Mouse (Mus musculus): Measurements from ENCODE around the gene Ltb4r2.

The Ltb4r2 gene

DNA sequence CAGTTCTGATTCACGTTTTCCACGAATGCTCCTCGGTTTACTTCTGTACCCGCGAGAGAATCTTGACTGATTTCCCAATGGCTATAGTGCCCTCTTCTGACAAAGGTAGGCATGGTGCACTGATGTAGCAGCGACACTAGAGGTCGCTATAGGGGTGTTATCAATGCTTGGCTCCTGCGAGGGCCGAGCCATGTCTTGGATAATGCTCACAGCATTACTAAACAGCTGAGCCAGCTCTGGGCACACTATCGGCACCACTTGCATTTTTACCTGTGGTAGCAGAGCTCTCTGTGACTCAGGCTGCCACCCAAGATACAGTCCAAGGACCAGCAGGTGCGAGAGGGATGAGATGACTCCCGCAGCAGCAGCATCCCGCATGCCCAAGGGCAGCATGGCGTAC lies 20.1 kb downstream of the Ltb4r2 start:
- peak; percentile 88 for DNase-seq (ENCODE audit: low read depth, low spot score)

DNA sequence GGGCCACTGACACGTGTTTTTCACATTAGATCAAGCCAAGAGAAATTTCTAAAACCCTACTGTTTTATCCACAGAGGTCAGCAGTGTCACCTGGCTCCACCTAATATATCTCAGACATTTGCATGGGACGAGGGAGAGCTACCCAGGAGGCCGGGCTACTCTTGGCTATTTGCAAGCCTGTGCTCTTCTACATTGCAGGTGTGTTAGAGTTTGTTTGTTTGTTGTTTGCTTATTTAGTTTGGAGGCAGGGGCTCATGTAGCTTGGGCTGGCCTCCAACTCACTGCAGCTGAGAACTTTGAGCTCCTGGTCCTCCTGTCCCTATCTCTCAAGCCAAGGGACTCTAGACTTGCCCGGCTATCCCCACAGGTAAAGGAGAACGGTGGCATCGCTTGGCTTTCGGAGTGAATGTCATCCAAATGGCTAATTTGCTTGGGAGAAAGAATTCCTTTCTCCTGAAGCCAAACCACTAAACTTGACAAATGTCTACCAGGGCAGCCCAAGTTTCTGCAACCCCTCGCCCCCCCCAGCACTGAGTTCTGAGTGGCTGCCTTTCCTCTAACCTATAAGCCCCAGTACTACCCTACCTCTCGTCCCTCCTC lies 21.2 kb downstream of the Ltb4r2 start:
- DNase-seq (ENCODE audit: low read depth, low spot score), result no peak

DNA sequence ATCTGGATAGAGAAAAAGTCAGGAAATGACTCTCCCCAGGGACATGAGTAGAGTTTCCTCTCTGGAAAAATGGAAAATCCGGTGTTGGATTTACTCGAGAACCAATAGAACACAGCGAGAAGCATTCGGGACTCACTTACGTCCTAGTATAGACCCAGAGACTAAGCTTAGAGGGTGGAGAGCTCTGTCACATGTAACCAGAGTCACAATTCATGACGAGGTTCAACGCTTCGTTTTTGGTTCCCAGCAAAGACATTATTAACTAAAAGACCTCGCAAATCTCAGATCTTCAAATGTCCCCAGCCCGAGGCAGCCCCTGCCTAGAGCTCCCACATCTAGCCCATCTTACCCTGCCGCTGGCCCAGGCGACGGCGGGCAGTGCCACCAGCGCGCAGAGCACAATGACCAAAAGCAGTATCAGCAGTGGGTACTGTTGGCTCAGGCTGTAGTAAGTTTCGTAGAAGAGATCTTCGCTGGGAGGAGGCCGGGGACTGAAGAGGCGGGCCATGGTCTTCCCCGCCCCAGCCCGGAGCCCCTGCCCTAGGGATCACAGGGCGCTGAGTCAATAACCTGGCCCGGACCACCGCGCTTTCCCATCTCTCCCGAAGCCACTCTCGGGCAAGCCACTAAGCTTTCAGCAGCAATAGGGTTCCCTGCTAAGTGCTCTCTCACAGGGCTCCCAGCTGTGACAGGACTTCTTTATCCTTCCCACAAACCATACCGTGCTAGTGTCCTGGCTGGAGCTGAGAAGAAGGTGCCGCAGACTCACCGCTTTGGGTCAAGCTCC lies 22.1 kb downstream of the Ltb4r2 start:
- no peak for DNase-seq (ENCODE audit: low read depth, low spot score)

DNA sequence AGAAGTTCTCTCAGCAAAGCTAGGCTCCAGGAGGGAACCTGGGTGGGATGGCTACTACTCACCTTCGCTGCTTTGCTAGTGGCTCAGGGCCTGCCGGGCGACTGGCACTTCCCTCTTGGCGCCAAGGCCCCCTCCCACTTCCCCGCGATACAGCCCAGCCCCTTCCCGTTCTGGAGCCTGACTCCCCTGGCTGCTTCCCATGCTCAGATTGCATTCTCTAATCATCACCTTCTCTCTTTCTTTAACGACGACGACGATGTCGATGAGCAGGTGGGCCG lies 22.7 kb downstream of the Ltb4r2 start, which contains the start of gene Adcy4:
Gene Adcy4, minus strand, starts transcription at position 138 of the 278 bp plus-strand sequence.
- DNase-seq (ENCODE audit: low read depth, low spot score), result no peak

DNA sequence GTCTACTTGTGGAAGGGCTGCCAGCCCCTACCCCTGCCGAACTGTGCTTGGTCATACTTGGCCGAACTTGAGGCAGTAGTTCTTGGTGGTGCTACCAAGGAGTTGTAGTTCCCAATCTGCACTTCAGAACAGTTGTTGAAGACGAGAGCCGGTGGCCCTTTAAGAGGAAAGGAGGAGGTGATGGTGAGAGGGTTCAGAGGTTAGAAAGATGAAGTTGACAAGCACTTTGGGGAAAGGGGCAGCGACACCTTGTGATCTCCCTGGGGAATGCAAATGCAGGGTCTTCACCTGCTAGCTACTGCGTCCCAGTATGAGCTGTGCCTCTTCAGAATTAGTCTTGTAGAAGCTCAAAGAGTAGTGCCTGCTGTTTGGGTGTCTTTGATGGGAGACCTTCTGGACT lies 24.0 kb downstream of the Ltb4r2 start:
- peak; percentile 64 for DNase-seq (ENCODE audit: low read depth, low spot score)

DNA sequence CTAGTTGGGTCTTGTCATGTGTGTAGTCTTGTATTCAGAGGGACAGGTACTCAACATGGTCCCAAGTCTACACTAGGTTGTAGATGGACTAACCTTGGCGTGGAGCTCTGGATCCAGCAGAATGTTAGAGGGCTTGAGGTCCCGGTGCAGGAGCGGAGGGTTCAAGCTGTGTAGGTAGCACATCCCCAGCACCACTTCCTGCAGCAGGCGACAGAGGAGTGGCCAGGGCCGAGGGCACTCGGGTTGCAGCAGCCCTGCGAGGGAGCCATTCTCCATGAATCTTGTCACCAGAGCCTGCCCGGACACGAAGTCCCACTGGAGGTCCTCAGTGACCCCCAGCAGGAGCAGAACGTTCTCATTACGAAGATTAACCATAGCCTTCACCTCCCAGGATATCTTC lies 26.5 kb downstream of the Ltb4r2 start:
- no peak for DNase-seq (ENCODE audit: low read depth, low spot score)

DNA sequence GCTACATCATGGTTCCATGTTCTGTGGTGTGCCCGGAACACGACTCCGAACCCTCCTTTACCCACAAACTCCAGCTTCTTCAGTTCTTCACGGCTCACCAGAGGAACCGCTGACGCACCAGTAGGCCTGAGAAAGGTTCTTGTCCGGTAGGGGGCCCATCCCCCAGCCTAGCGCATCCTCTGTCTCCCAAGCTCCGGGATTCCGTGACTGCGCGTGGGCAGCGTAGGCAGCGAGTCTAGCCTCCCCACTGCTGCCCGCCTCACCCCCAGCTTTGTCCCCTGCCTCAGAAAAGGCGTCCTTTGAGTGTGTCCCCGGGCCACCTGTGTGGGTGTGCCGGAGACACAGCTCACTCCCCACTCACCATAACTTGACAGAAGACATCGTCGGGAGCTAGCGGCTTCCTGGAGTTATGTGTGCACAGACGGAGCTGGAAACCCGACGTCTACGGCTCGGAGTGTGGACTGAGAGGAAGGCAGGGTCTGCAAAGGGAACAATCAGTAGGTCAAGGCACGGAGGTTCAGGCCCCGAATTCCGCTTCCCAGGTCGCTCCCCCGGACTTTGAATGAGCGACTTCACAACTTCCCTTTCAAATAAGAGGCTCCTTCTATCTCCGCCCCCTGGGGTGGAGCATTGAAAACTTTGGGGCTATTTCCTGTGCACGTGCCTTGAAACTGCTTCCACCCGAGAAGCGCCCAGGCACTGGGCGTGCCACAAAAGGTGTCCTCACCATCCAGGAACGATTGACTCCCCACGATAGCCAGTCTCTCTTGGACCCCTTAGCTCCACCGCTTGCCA lies 27.2 kb downstream of the Ltb4r2 start, which contains the start of gene Ripk3:
Gene Ripk3, minus strand, starts transcription at position 610 of the 795 bp plus-strand sequence.
- peak; percentile 78 for DNase-seq (ENCODE audit: low read depth, low spot score)

DNA sequence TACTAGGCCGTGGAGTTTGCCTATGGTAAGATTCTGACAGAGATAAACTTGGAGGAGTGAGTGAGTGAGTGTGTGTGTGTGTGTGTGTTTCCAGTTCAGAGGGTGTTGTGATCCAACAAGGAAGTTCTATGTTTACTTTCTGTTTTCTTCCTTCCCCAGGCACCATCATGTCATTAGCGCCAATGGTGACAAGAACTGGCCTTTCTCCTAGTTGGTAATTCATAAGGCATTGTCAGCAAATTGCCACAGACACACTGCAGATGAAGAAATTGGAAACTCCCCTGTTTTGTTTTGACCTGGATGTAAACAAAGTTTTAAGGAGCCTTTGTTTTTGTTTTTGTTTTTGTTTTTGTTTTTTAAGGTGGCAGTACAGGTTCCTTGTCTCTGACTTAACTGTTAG lies 32.2 kb downstream of the Ltb4r2 start:
- no peak for DNase-seq (ENCODE audit: low read depth, low spot score)

DNA sequence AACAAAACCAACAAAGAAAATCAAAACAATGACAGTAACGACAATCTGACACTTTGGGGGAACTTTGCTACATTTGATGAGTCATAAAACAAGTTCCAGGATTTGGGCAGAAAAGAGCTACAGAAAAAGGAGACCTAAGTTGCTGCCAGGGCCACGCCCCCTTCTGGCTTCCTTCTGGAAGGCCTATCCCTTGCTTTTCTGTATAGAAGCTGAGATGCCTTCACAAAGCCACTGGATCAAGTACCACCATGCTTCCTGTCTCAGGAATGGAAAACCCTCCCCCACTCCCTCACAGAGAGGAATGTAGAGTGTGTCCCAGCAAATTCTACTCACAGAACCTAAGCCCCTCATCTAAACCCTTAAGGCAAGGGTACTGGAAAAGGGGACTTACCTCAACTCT lies 32.7 kb downstream of the Ltb4r2 start:
- no peak for DNase-seq (ENCODE audit: low read depth, low spot score)

DNA sequence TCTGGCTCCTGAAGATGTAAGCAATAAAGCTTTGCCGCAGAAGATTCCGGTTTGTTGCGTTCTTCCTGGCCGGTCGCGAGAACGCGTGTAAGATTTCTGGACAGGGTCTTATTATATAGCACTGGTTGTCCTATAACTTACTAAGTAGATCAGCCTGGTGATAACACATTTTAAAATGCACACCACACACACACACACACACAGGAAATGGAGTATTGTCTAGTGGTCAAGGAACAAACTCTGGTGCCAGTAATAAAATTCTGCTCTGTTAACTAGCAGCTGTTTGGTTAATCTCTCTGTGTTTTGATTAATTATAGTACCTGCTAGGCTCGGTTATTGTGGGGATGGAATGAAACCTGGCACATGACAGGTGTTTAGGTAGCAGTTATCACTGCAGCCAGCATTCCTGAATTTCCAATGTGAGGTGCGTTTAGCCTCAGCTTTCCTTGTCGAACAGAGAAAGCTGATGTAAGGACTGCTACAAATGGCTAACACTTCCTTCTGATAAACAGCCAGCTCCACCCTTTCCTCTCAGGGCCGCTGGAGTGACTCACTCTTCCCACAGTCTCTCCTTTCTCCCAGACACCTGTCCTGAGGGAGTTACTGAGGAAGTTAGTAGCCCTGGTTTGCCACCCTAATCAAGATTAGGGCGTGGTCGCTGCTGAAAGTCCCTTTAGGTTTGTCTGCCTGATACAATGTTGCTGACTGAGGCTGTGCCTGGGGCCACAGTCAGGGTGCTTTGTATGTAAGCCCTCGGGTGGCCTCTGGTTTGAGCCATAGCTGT lies 34.3 kb downstream of the Ltb4r2 start:
- DNase-seq (ENCODE audit: low read depth, low spot score), result no peak
